Mouse (Mus musculus): ENCODE data around the gene St6galnac5.

St6galnac5 gene

DNA sequence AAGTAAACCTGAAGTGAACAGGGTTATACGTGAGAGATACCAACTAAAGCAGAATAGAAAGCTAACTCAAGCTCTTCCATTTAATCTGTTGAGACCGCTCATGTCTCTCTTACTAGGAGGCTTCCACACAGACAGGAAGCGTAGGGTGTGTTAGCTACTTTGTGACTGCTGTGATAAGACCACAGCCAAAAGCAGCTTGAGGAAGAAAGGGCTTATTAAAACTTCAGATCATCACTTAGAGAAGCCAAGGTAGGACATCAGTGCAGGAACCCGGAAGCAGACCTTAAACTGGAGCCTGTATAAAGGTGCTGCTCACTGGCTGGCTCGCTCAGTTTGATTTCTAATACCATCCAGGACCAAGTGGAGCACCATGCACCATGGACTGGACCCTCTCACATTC is 31.7 kb downstream of the St6galnac5 start:
- no peak for DNase-seq (ENCODE audit: low spot score in 2 of 2)

DNA sequence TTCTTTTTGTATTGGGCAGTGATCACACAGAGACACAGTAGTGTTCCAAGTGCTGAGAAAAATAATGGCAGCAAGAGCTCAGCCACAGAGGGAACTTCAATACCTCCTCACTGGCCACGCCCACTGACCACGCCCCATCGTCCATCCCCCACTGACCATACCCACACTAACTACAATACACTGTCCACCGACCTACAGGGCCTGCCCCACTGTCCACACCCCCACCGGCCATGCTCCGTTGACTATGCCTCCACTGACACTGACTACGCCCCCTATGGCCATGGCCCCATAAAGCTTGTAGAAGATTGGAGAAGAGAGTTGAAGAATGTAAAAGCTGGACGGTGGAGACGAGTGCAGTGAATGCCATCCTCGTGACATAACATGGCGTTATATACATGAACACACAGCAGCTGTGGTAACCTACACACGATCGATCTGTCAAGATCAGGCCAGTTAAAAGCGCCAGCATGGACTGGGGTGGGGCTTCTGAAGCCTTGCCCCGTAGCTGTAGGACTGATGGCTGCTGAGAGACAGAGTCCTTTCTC is 32.7 kb downstream of the St6galnac5 start:
- no peak for DNase-seq (ENCODE audit: low spot score in 2 of 2)

DNA sequence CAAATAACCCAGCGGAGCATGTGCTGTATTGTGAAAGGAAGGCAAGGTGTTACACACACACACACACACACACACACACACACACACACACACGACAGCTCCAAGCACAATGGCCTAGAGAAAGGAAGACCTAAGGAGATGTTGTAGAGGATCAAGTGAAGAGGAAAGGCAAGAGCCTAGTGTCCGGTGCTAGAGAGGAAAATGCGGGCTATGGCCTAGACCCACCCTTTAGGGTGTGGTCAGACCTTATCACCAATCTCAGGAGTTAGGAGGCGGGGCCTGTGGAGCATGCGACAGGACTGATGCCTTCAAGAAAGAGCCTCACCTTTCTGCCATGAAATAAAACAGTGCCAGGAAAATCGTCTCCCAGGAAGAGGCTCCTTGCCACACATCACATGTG is 33.5 kb downstream of the St6galnac5 start:
- no peak for DNase-seq (ENCODE audit: low spot score in 2 of 2)

DNA sequence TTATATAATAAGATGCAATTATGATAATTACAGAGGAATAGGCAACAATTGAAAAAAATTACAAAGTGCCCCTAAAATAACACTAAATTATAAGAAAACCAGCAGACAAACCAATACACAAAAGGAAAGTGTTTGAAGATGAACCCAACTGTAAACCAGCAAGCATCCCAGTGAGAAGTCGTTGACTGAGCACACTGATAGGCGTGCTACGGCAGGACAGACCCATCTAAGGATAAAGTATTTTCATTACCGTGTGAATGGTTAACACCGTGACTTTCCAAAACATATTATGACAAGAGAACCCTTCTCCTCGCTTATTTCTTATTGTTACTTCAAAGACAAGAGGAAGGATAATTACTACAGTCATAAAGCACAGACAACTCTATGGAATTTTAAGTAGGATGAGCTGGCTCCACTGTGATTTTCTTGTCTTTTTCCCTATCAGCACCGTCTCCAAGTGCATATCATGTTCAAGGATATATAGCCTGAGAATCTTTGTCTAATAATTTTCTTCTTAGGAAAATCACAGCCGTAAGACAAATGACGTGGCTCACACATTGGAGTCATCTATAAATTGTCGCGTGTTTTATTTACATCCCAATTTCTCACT is 34.9 kb downstream of the St6galnac5 start:
- no peak for DNase-seq (ENCODE audit: low spot score in 2 of 2)

DNA sequence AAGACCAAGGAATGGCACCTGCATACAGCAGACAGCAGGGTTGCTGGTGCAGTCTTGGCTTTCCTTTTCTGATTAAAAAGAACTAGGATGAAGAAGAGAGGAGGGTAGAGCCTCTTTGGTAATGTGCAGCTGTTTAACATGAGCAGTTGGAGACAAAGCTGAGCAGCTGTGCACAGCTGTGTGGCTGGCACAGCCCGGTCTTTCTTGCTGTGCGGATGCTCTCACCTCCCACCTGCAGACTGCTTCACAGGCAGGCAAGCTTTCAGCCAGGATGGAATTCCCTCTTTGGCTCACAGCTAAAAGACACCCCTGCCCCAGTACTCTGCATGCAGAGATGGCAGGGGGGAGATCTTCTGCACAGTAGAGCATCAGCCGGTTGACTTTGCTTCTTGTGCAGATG is 37.3 kb downstream of the St6galnac5 start:
- DNase-seq (ENCODE audit: low spot score in 2 of 2): no peak

DNA sequence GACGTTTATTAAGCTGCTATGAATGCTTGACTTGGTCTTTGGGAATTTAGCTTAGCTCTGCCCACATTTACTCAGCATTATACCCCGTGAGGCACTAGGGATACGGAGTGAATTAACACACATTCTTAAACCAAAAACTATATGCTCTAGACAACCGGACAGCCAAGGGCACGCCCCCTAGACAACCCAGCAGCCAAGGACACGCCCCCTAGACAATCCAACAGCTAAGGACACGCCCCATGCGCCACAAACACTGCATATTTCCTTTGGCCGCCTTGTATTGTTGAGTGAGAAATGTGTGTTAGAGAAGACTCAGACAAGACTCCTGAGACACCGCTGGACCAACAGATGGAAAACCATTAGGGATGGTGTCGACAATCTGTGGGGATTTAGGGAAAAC is 39.1 kb downstream of the St6galnac5 start:
- DNase-seq (ENCODE audit: low spot score in 2 of 2): no peak

DNA sequence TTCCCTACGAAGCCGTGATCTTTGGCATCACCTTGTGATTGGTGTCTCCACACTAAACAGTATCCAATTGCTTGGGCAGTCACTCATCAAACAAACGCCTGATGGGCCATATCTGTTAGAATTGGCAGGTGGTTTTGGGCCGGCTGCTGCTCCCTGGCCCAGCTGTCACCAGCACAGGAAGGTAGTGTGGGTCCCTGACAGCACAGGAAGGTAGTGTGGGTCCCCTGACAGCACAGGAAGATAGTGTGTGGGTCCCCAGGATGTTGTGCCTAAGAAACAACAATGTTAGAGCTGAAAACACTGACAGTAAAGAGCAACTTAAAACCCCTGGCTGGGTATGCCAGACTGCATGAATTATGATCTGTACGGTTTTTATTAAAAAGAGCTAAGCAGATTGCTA is 40.4 kb downstream of the St6galnac5 start:
- no peak for DNase-seq (ENCODE audit: low spot score in 2 of 2)

DNA sequence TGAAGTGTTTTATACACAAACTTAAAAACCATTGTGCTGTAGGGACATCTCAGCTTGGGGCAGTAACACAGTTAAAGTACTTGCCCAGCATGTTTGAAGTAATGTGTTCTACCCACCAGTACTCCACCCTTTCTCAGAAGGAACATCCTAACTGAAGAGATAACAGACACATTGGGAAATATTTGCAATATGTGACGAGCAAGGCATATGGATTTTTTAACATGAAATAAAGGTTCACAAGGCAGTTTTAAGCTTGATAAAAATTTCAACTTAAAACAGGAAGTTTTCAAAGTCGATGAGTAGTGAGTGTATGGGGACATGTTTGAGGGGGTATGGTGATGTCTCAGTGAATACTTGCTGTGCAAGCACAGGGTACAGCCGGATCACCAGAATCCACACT is 45.7 kb downstream of the St6galnac5 start:
- no peak for DNase-seq (ENCODE audit: low spot score in 2 of 2)

DNA sequence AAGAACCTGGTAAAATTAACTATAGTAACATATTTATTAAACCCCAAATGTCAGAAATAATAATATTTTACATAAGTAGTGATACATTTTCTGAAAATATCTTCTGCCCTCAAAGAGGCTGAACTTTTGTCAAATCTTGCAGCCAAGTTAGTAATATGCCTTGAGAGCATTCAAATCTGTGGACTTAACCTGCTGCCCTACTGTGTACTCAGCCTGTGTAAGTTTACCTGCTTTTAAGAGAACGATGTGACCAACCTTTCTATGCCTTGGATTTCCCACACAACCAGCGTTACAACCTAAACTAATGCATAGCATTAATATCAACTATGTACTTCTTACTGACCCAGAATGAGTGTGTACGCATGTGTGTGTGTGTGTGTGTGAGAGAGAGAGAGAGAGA is 48.3 kb downstream of the St6galnac5 start:
- no peak for DNase-seq (ENCODE audit: low spot score in 2 of 2)

DNA sequence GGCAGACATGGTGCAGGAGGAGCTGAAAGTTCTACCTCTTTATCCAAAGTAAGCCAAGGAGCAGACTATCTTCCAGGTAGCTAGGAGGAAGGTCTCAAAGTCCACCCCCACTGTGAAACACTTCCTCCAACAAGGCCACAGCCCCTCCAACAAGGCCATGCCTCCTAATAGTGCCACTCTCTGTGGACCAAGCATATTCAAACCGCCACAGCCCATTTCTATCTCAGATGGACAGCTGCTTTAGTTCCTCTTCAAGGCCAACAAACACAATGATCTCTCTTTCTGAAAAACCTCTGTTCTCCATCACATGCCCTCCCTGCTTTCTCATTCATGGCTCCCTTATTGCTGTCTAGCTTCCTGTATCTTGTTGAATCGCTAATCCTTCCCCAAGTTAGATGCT is 49.5 kb downstream of the St6galnac5 start:
- DNase-seq (ENCODE audit: low spot score in 2 of 2): no peak

DNA sequence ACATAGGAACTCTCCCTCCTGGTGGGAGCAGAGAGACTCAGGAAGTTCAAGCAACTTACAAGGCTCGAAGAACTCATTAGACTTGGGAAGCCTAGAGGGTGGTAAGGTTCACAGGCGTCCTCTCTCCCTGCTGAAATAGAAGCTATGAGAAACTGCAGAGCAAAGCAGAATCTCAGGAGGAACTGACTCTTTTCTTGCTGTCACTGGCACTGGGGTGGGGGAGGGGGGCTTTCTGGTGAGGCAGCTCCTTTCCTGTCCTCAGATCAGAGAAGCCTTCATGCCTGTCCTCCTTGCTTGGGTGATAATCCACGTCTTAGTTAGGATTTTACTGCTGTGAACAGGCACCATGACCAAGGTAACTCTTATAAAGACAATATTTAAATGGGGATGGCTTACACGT is 50.0 kb downstream of the St6galnac5 start:
- no peak for DNase-seq (ENCODE audit: low spot score in 2 of 2)

DNA sequence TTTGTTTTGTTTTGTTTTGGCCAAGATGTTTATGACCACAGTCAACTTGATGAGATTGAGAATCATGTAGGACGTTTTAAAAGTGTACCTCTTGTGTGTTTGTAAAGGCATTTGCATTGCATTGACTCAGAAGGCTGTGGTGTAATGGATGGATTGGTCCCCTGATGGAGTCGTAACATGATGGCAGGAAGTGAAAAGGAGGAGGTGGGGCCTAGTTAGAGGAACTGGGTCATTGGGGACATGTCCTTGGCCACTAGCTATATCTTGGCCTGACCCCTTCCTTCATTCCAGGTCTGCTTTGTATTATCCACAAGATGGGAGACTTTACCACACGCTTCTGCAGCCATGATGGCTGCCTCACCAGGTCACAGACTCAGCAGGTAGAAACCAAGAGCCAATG is 50.7 kb downstream of the St6galnac5 start:
- no peak for DNase-seq (ENCODE audit: low spot score in 2 of 2)

DNA sequence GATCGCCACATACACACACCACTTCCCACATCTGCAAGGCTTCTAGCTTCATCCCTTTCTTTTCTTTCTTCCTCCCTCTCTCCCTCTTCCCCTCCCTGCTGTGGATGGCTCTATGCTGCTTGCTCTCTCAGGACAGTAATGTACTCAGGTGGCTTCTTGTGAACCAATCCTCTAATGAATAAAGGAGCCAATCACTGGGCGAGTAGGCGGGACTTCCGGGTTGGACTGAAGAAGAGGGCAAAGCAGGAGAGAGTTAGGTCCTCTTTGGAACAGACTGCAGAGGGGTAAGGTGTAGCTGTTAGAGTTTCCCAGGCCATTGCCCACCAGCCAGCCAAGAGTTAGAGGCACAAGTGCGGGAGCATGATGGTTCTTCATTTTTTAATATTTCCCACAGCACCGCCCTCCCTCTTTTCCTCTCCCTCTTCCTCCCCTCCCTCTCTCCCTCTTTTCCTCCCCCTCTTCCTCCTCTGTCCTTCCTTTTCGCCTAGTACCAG is 52.2 kb downstream of the St6galnac5 start:
- no peak for DNase-seq (ENCODE audit: low spot score in 2 of 2)

DNA sequence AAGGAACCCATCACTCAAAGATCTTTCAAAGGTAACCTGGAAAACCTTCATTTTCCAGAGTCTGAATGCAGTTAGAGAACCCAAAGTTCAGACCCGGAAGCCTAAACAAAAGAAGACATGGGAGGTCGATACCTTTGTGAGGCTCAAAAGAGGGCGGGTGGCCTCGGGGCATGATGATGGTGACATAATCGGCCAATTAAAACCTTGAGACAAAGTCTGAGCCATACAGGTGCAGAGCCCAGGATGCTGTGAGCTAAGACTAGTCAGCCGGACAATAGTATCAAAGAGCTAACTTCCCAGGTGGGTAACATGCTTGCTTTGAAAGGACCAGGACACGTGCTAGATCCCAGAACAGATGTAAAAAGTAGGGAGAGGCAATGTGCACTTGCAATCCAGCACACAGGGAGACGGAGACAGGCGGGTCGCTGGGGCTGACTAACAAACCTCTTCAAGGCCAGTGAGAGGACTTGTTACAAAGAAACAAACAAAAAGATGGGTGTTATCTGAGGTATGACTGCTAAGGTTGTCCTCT is 52.7 kb downstream of the St6galnac5 start:
- DNase-seq (ENCODE audit: low spot score in 2 of 2): no peak

DNA sequence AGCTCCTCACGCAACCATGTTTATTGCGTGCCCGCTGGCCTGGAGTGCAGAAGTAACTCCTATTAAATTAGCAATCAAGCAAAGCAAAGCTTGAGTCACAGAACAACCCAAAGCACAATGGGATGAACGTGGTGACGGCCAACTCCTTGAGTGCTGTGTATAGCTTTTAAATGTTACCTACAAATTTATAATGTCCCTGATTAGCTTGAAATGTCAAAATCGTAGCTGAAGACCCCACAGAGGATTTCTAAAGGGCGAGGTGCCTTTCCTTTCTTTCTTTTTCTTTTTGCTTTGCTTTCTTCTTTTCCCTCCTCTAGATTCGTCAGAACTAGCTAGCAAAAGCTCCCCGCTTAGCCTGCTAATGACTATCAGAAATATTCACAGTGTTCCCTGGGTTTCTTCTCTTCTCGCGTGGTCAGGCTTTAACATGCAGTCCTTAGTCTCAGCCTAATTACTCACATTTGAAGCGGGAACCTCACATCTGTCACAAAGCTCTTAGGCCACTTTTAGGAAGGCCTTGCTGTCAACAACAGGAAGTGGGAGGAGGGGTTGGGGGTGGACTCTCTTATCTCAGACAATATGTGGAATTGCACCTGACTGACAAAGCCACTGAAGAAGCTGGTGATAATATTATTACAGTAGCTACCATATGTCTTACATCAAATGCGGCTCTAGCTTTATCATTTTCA is 53.6 kb downstream of the St6galnac5 start:
- no peak for DNase-seq (ENCODE audit: low spot score in 2 of 2)

DNA sequence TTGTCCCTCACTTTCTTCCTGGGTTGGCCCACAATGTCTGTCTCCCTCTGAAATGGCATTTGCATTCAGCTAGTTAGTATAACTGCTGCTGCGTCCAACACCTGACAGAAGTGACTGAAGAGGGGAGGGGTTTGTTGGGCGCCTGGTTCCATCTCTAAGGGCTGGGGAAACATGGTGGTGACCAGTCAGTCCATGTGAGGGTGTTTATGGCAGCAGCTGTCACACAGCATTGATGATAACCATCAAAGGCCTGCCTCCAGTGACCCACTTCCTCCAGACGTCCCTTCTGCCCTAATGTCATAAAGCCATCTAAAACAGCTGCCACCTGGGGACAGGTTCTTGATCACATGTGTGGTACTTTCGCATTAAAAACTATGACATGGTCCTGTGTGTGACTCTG is 55.9 kb downstream of the St6galnac5 start:
- no peak for DNase-seq (ENCODE audit: low spot score in 2 of 2)

DNA sequence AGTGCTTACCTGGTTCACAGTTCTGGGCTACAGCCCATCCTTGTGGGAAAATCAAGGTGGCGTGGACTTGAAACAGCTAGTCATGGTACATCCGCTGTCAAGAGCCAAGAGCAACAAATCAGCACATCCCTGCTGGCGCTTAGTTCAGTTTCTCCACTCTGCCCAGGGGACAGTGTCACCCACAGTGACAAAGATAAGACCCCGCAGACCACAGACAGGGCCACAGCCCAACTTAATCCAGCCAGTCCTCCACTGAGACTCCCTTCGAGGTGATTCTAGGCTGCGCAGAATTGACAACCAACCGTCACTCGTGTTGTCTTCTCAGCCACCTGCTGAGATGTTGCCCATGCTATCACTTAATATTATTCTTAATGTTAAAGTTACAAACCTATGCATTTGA is 56.7 kb downstream of the St6galnac5 start:
- no peak for DNase-seq (ENCODE audit: low spot score in 2 of 2)

DNA sequence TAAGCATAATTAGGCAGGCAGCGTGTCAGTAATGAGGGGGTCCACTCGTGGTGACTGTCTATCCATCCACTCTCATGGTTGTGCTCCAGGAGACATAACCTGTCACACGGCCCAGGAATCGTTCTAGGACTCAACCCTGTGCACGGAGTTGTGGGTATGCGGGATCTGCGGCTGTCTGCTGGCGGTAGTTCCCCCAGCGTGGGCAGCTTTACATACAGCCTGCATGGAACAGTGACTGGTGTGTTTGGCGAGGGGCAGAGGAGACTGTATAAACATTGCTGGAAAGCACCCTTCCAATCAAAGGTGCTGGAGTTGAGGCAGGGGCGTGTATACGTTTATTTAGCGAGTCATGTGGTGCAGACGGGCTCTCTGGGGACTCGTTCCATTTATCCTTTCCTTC is 58.5 kb downstream of the St6galnac5 start:
- no peak for DNase-seq (ENCODE audit: low spot score in 2 of 2)

DNA sequence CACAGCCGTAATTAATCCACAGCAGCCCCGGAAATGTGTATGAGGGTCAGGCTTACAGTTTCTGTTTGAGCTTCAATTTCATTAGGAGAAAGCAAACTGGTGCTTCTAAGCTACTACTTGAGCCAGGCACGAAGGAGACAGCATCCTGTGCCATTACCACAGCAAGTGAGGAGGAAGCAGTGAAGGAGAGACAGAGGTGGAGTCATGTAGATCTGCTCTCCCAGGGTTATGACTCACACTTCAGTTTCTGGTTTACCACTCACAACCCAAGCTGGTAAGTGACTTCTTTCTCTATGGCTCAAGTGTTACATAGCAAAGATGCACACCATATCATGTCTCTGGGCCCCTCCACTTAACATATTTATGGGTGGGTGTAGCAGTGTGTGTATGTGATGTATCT is 61.7 kb downstream of the St6galnac5 start:
- DNase-seq (ENCODE audit: low spot score in 2 of 2): no peak

DNA sequence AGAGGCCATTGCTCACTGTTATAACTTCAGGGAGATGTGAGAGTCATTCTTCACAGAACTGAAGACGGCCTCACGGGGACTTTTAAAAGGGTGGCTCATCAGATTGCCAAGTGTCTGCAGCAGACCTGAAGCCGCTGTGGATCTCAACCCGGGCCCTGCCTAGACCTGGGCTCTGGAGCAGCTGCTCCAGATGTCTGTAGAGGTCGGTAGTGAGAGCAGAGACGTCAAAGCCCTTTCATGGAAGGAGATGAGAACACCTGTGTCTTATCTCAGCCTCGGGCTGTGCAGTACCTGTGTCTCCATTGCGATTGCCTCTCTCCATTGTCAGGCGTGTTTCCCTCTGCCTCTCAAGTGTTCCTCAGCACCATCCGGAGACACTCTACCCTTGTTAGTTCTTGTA is 62.9 kb downstream of the St6galnac5 start:
- no peak for DNase-seq (ENCODE audit: low spot score in 2 of 2)

DNA sequence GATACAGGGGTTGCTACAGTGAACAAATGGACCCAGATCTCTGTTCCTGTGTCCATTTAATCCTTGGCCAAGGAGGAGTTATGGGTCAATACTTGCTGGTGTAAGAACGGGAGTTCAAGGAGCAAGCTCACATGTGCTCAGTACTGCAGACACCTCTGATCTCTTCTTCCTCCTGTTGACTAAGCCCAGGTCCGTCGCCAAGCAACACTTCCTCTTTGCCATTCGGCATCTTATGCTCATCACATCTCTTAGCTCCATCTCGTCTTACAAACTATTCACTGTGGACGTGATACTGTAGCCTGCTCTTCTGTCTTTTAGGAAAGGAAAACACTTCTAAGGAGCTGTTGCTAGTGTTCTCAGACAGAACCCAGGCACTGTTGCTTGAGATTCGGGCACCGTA is 64.5 kb downstream of the St6galnac5 start:
- DNase-seq (ENCODE audit: low spot score in 2 of 2): no peak

DNA sequence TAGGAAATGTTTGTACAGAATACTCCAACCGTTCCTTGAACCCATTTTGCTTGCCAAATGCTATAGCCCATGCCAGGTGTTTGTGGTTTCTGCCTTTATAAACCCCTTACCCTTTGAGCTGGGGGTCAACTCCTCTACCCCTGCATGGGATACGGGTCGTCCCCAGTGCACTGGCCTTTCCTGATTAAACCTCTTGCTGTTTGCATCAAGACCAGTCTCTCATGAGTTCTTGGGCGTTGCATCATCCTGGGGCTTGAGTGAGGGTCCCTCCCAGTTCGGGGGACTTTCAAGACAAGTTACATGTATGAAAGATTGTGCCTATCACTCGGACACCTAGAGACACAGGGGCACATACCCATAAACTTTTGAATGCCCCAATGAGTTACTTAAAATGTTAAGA is 67.7 kb downstream of the St6galnac5 start:
- DNase-seq (ENCODE audit: low spot score in 2 of 2): no peak

DNA sequence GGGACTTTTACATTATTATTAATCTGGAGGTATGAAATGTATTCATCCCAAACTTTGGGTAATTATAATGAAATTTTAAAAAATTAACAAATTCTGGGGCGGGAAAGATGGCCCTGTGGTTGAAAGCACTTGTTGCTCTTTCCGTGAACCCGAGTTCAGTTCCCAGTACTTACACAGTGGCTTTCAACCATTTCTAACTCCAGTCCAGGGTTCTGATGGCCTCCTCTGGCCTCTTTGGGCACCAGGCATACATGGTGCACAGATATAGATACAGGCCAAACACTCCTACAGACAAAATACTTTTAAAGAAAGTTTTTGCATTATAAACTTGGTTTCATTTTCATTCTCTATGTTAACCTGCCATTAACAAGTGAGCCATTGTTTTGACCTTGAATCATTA is 68.4 kb downstream of the St6galnac5 start:
- DNase-seq (ENCODE audit: low spot score in 2 of 2): no peak

Measured in urinary bladder, adult 18-20 months (tissue).